Mouse (Mus musculus): ENCODE measurements around the gene Atxn1l.

- TF ChIP-seq CTCF (conservative IDR thresholded peaks at IDR 0.05; ENCODE audit: low read length) (no peak), NANOG (IDR thresholded peaks at IDR 0.05; ENCODE audit: borderline replicate concordance, low read length) (no peak)
These were observed 17.2 kb upstream of the Atxn1l start for GRCm38 (mm10) chr8:109754696-109755095.
